Mouse (Mus musculus): ENCODE data around the gene Dnajc15.

- TF ChIP-seq POLR2A (IDR thresholded peaks at IDR 0.05; ENCODE audit: extremely low read depth, insufficient read depth, low read length) (no peak), CTCF (IDR thresholded peaks at IDR 0.05; ENCODE audit: extremely low read depth, insufficient read depth, low read length) (no peak)
These were observed 67.1 kb downstream of the Dnajc15 start for GRCm38 (mm10) chr14:77807836-77808235.

Data from cortical plate, adult 2 months (tissue).